Mouse (Mus musculus) heart, embryonic 16.5 days (tissue): ENCODE measurements at regions not wholly inside any gene's neighbourhood (a gene's known extent, or its start where the extent isn't known, plus 50 kb on each side); places are given as distances from the start of the nearest gene placed in this dataset.

ENCODE experiments used
- ATAC-seq: fragments of 200-750 bp; cut with Nextera tagmentation; replicated peaks from 2 replicates; pipeline ENCODE4 v1.8.0; 2017; ENCODE audit warnings: moderate number of reproducible peaks; ENCODE audit not compliant: insufficient read depth, low FRiP score; ENCODE audit errors: extremely low read depth
- H3K27ac ChIP-seq: fragments of 300-500 bp; sonication (generic); 2 replicates; pipeline ENCODE4 v1.5.1; 2014; ENCODE audit warnings: mild to moderate bottlenecking, low read length, control low read depth, moderate library complexity
- H3K27me3 ChIP-seq: fragments of 300-500 bp; sonication (generic); 2 replicates; pipeline ENCODE4 v1.6.1; 2014; ENCODE audit warnings: low read length, mixed read lengths; ENCODE audit not compliant: control insufficient read depth, insufficient read depth
- H3K36me3 ChIP-seq: fragments of 300-500 bp; sonication (generic); 2 replicates; pipeline ENCODE4 v1.6.1; 2014; ENCODE audit not compliant: control insufficient read depth, insufficient read depth
- H3K4me1 ChIP-seq: fragments of 300-500 bp; sonication (generic); 2 replicates; pipeline ENCODE4 v1.6.1; 2014; ENCODE audit warnings: low read length, mixed read lengths; ENCODE audit not compliant: control insufficient read depth, insufficient read depth
- H3K4me2 ChIP-seq: fragments of 300-500 bp; sonication (generic); 2 replicates; pipeline ENCODE4 v1.6.1; 2014; ENCODE audit warnings: low read depth, mild to moderate bottlenecking, control low read depth, low read length
- H3K4me3 ChIP-seq: fragments of 300-500 bp; sonication (generic); 2 replicates; pipeline ENCODE4 v1.5.1; 2014; ENCODE audit warnings: mild to moderate bottlenecking, control low read depth, low read length
- H3K9ac ChIP-seq: fragments of 300-500 bp; sonication (generic); 2 replicates; pipeline ENCODE4 v1.6.1; 2014; ENCODE audit warnings: low read length, control low read depth
- H3K9me3 ChIP-seq: fragments of 300-500 bp; sonication (generic); replicated peaks from 2 replicates; pipeline ENCODE4 v1.6.1; 2016; ENCODE audit warnings: low read length; ENCODE audit not compliant: control insufficient read depth
- WGBS: fragments of 180-500 bp; shearing (Covaris S2); extraction: QIAGEN DNeasy Blood & Tissue Kit; methylation state at CpG from one replicate; pipeline ENCODE4 v1.1.7; 2014; 5-methylcytosine and 5-hydroxymethylcytosine counted together

GRCm38 (mm10) chr1:90333676-90334430, 130.1 kb downstream of the Ackr3 start:
- Histone ChIP-seq H3K27ac (no peak overlapping the region), H3K4me1 (no peaks in the 10 kb centered on the region), H3K4me3 (no peak overlapping the region), H3K4me2 (no peak overlapping the region), H3K27me3 (0 out of 2 replicates have a peak, but pooled peaks cover 4% of the 10 kb centered on the region), H3K9ac (no peak overlapping the region), H3K9me3 (no peaks in the 10 kb centered on the region), H3K36me3 (no peaks in the 10 kb centered on the region)
- ATAC-seq, result no peak
- WGBS, result 81% methylated on average over 6 of the region's 6 CpGs

GRCm38 (mm10) chr1:90335001-90335747, 131.4 kb downstream of the Ackr3 start:
- 75% methylated on average over 25 of the region's 25 CpGs for WGBS

GRCm38 (mm10) chr1:90337876-90338316, 134.1 kb downstream of the Ackr3 start:
- Histone ChIP-seq H3K9me3 (peaks cover 4% of the 10 kb centered on the region; the same call in 1 of the 2 replicates), H3K27ac (no peak overlapping the region), H3K36me3 (no peaks in the 10 kb centered on the region), H3K4me1 (no peaks in the 10 kb centered on the region), H3K9ac (no peak overlapping the region), H3K4me2 (no peak overlapping the region), H3K4me3 (no peak overlapping the region), H3K27me3 (0 out of 2 replicates have a peak, but pooled peaks cover 4% of the 10 kb centered on the region)
- whole genome bisulfite sequencing, result 65% methylated on average over 12 of the region's 12 CpGs
- ATAC-seq, result no peak

More at GRCm38 (mm10) chr1:90335001-90335747, 131.4 kb downstream of the Ackr3 start:
- Histone ChIP-seq H3K9ac (no peak overlapping the region), H3K9me3 (peaks cover 4% of the 10 kb centered on the region; the same call in 1 of the 2 replicates), H3K36me3 (no peaks in the 10 kb centered on the region), H3K4me2 (no peak overlapping the region), H3K4me3 (no peak overlapping the region), H3K4me1 (no peaks in the 10 kb centered on the region), H3K27me3 (0 out of 2 replicates have a peak, but pooled peaks cover 4% of the 10 kb centered on the region), H3K27ac (no peak overlapping the region)
- ATAC-seq, result no peak

GRCm38 (mm10) chr1:90342346-90342745, 138.6 kb downstream of the Ackr3 start:
- H3K36me3 ChIP-seq, result no peaks in the 10 kb centered on the region
- WGBS, result 38% methylated on average over 1 of the region's 1 CpGs
- no peak overlapping the region for H3K9ac ChIP-seq
- H3K4me3 ChIP-seq, result no peak overlapping the region
- no peak overlapping the region for H3K27ac ChIP-seq
- H3K4me2 ChIP-seq, result no peak overlapping the region
- no peak for ATAC-seq
- H3K27me3 ChIP-seq, result no peaks in the 10 kb centered on the region
- no peaks in the 10 kb centered on the region for H3K4me1 ChIP-seq
- peaks cover 4% of the 10 kb centered on the region; the same call in 1 of the 2 replicates for H3K9me3 ChIP-seq

GRCm38 (mm10) chr1:90343492-90343891, 139.7 kb downstream of the Ackr3 start:
- Histone ChIP-seq H3K9ac (no peak overlapping the region), H3K4me3 (no peak overlapping the region), H3K27me3 (no peaks in the 10 kb centered on the region), H3K4me2 (no peak overlapping the region), H3K4me1 (no peaks in the 10 kb centered on the region), H3K27ac (no peak overlapping the region), H3K9me3 (peaks cover 4% of the 10 kb centered on the region; the same call in 1 of the 2 replicates), H3K36me3 (no peaks in the 10 kb centered on the region)
- no peak for ATAC-seq
- WGBS, result 79% methylated on average over 2 of the region's 2 CpGs

- no peaks in the 10 kb centered on the region for H3K36me3 ChIP-seq
- H3K27ac ChIP-seq, result no peak overlapping the region
- no peaks in the 10 kb centered on the region for H3K9me3 ChIP-seq
- no peak overlapping the region for H3K4me3 ChIP-seq
- no peak overlapping the region for H3K9ac ChIP-seq
- no peak for ATAC-seq
- H3K4me2 ChIP-seq, result no peak overlapping the region
- WGBS, result 47% methylated on average over 6 of the region's 6 CpGs
- H3K27me3 ChIP-seq, result no peaks in the 10 kb centered on the region
- H3K4me1 ChIP-seq, result no peaks in the 10 kb centered on the region
Observed at GRCm38 (mm10) chr1:90347032-90347431, 143.3 kb downstream of the Ackr3 start.

- Histone ChIP-seq H3K4me2 (no peak overlapping the region), H3K4me3 (no peak overlapping the region), H3K27me3 (no peaks in the 10 kb centered on the region), H3K9me3 (no peaks in the 10 kb centered on the region), H3K4me1 (no peaks in the 10 kb centered on the region), H3K27ac (no peak overlapping the region), H3K9ac (no peak overlapping the region), H3K36me3 (no peaks in the 10 kb centered on the region)
- no peak for ATAC-seq
- WGBS, result 50% methylated on average over 6 of the region's 6 CpGs
Observed at GRCm38 (mm10) chr1:90349611-90350010, 145.8 kb downstream of the Ackr3 start.

GRCm38 (mm10) chr1:90353325-90353724, 149.5 kb downstream of the Ackr3 start:
- WGBS, result 39% methylated on average over 7 of the region's 7 CpGs
- H3K27me3 ChIP-seq, result no peaks in the 10 kb centered on the region

GRCm38 (mm10) chr1:90356567-90356966, 152.8 kb downstream of the Ackr3 start:
- Histone ChIP-seq H3K4me2 (no peak overlapping the region), H3K27me3 (no peaks in the 10 kb centered on the region), H3K27ac (no peak overlapping the region), H3K9me3 (no peaks in the 10 kb centered on the region), H3K4me1 (no peaks in the 10 kb centered on the region), H3K36me3 (no peaks in the 10 kb centered on the region), H3K9ac (no peak overlapping the region), H3K4me3 (no peak overlapping the region)
- 77% methylated on average over 3 of the region's 3 CpGs for WGBS
- no peak for ATAC-seq

More at GRCm38 (mm10) chr1:90353325-90353724, 149.5 kb downstream of the Ackr3 start:
- H3K9me3 ChIP-seq, result no peaks in the 10 kb centered on the region
- no peak for ATAC-seq
- H3K9ac ChIP-seq, result no peak overlapping the region
- no peak overlapping the region for H3K4me3 ChIP-seq
- no peak overlapping the region for H3K27ac ChIP-seq
- no peaks in the 10 kb centered on the region for H3K36me3 ChIP-seq
- no peak overlapping the region for H3K4me2 ChIP-seq
- no peaks in the 10 kb centered on the region for H3K4me1 ChIP-seq
